Mouse (Mus musculus) forebrain, embryonic 14.5 days (tissue): ENCODE measurements around the gene Rora. TPM values are rescaled to one million over a fixed set of nuclear protein-coding genes. Genes with fewer than 3 reads are reported as not detected.

ENCODE experiments used
- ATAC-seq: fragments of 200-750 bp; cut with Nextera tagmentation; 2 replicates; pipeline ENCODE4 v1.8.0; 2017; ENCODE audit warnings: mild to moderate bottlenecking, moderate library complexity
- DNase-seq: peaks from one replicate; pipeline ENCODE4 v3.0.0-alpha.2; 2015; ENCODE audit warnings: low spot score
- H3K27ac ChIP-seq: fragments of 300-500 bp; sonication (generic); 2 replicates; pipeline ENCODE4 v1.5.1; 2014; ENCODE audit warnings: low read depth, mild to moderate bottlenecking, control low read depth, low read length, moderate library complexity
- H3K27me3 ChIP-seq: fragments of 300-500 bp; sonication (generic); replicated peaks from 2 replicates; pipeline ENCODE4 v1.6.1; 2014; ENCODE audit warnings: low read length, control low read depth, mixed read lengths; ENCODE audit not compliant: control insufficient read depth, insufficient read depth
- H3K36me3 ChIP-seq: fragments of 300-500 bp; sonication (generic); 2 replicates; pipeline ENCODE4 v1.6.1; 2014; ENCODE audit warnings: low read length, control low read depth; ENCODE audit not compliant: control insufficient read depth, insufficient read depth
- H3K4me1 ChIP-seq: fragments of 300-500 bp; sonication (generic); 2 replicates; pipeline ENCODE4 v1.6.1; 2014; ENCODE audit warnings: antibody characterized with exemption, low read length, control low read depth; ENCODE audit not compliant: control insufficient read depth, insufficient read depth
- H3K4me2 ChIP-seq: fragments of 300-500 bp; sonication (generic); 2 replicates; pipeline ENCODE4 v1.6.1; 2014; ENCODE audit warnings: mild to moderate bottlenecking, control low read depth, low read length
- H3K4me3 ChIP-seq: fragments of 300-500 bp; sonication (generic); 2 replicates; pipeline ENCODE4 v1.5.1; 2014; ENCODE audit warnings: low read depth, low read length, control low read depth
- H3K9ac ChIP-seq: fragments of 300-500 bp; sonication (generic); 2 replicates; pipeline ENCODE4 v1.6.1; 2014; ENCODE audit warnings: mild to moderate bottlenecking, low read length, control low read depth, moderate library complexity
- H3K9me3 ChIP-seq: fragments of 300-500 bp; sonication (generic); replicated peaks from 2 replicates; pipeline ENCODE4 v1.6.1; 2016; ENCODE audit warnings: low read length, control low read depth, mixed read lengths; ENCODE audit not compliant: control insufficient read depth
- WGBS: fragments of 180-500 bp; shearing (Covaris S2); extraction: QIAGEN DNeasy Blood & Tissue Kit; methylation state at CpG from one replicate; pipeline ENCODE4 v1.1.7; 2014; 5-methylcytosine and 5-hydroxymethylcytosine counted together
- polyA plus RNA-seq: library from polyadenylated mRNA; unstranded; fragments of >200 nt; fragmentation: Nextera tagmentation; extraction: Ambion mirVana; gene quantifications from 2 replicates; pipeline ENCODE4 v1.2.1, GENCODE M21; 2014

The Rora gene
- polyA plus RNA-seq, 1 experiment from 2014 or later = 15.2 TPM

- no peak overlapping the region for H3K9ac ChIP-seq
- no peak for ATAC-seq
- no peak overlapping the region for H3K4me2 ChIP-seq
- H3K9me3 ChIP-seq = no peaks in the 10 kb centered on the region
- no peaks in the 10 kb centered on the region for H3K27me3 ChIP-seq
- H3K36me3 ChIP-seq = no peaks in the 10 kb centered on the region
- no peak overlapping the region for H3K4me3 ChIP-seq
- H3K4me1 ChIP-seq = no peaks in the 10 kb centered on the region
- no peak for DNase-seq
- no peak overlapping the region for H3K27ac ChIP-seq
- 86% methylated on average over 6 of the region's 6 CpGs for WGBS
These were observed 520.5 kb downstream of the Rora start for GRCm38 (mm10) chr9:69174061-69174460.

- no peak overlapping the region for H3K4me2 ChIP-seq
- H3K27me3 ChIP-seq = no peaks in the 10 kb centered on the region
- H3K9me3 ChIP-seq = no peaks in the 10 kb centered on the region
- WGBS = 80% methylated on average over 10 of the region's 10 CpGs
- no peak overlapping the region for H3K4me3 ChIP-seq
- H3K36me3 ChIP-seq = no peaks in the 10 kb centered on the region
- no peaks in the 10 kb centered on the region for H3K4me1 ChIP-seq
- no peak overlapping the region for H3K9ac ChIP-seq
- no peak overlapping the region for H3K27ac ChIP-seq
- ATAC-seq = no peak
- DNase-seq = no peak
These were observed 521.0 kb downstream of the Rora start for GRCm38 (mm10) chr9:69174527-69175116.

GRCm38 (mm10) chr9:69176988-69177387, 523.4 kb downstream of the Rora start:
- Histone ChIP-seq H3K27ac (no peak overlapping the region), H3K9me3 (no peaks in the 10 kb centered on the region), H3K9ac (no peak overlapping the region), H3K4me1 (no peaks in the 10 kb centered on the region), H3K27me3 (no peaks in the 10 kb centered on the region), H3K4me2 (no peak overlapping the region), H3K4me3 (no peak overlapping the region), H3K36me3 (no peaks in the 10 kb centered on the region)
- 93% methylated on average over 3 of the region's 3 CpGs for WGBS
- ATAC-seq (no peak), DNase-seq (no peak)

GRCm38 (mm10) chr9:69179224-69179623, 525.6 kb downstream of the Rora start:
- H3K9me3 ChIP-seq = no peaks in the 10 kb centered on the region
- DNase-seq = no peak
- H3K36me3 ChIP-seq = no peaks in the 10 kb centered on the region
- no peaks in the 10 kb centered on the region for H3K4me1 ChIP-seq
- no peak overlapping the region for H3K4me3 ChIP-seq
- H3K4me2 ChIP-seq = no peak overlapping the region
- no peak for ATAC-seq
- H3K27me3 ChIP-seq = no peaks in the 10 kb centered on the region
- H3K27ac ChIP-seq = no peak overlapping the region
- H3K9ac ChIP-seq = no peak overlapping the region
- 96% methylated on average over 8 of the region's 8 CpGs for WGBS

- 25% methylated on average over 3 of the region's 3 CpGs for WGBS
- H3K27ac ChIP-seq = no peak overlapping the region
- no peaks in the 10 kb centered on the region for H3K27me3 ChIP-seq
- no peak for ATAC-seq
- no peaks in the 10 kb centered on the region for H3K4me1 ChIP-seq
- H3K4me2 ChIP-seq = no peak overlapping the region
- no peak overlapping the region for H3K4me3 ChIP-seq
- H3K9ac ChIP-seq = no peak overlapping the region
- no peaks in the 10 kb centered on the region for H3K36me3 ChIP-seq
- DNase-seq = no peak
- no peaks in the 10 kb centered on the region for H3K9me3 ChIP-seq
These were observed 527.4 kb downstream of the Rora start for GRCm38 (mm10) chr9:69180961-69181360.

GRCm38 (mm10) chr9:69181411-69181810, 527.8 kb downstream of the Rora start:
- no peak for DNase-seq
- no peak overlapping the region for H3K27ac ChIP-seq
- no peak for ATAC-seq

GRCm38 (mm10) chr9:69183888-69184287, 530.3 kb downstream of the Rora start:
- H3K4me3 ChIP-seq = no peak overlapping the region
- no peak overlapping the region for H3K27ac ChIP-seq
- DNase-seq (no peak), ATAC-seq (no peak)
- H3K4me1 ChIP-seq = no peaks in the 10 kb centered on the region
- H3K9ac ChIP-seq = no peak overlapping the region
- H3K36me3 ChIP-seq = no peaks in the 10 kb centered on the region
- WGBS = 78% methylated on average over 4 of the region's 4 CpGs
- no peaks in the 10 kb centered on the region for H3K9me3 ChIP-seq
- no peak overlapping the region for H3K4me2 ChIP-seq
- no peaks in the 10 kb centered on the region for H3K27me3 ChIP-seq

More at GRCm38 (mm10) chr9:69181411-69181810, 527.8 kb downstream of the Rora start:
- Histone ChIP-seq H3K27me3 (no peaks in the 10 kb centered on the region), H3K9me3 (no peaks in the 10 kb centered on the region), H3K4me1 (no peaks in the 10 kb centered on the region), H3K36me3 (no peaks in the 10 kb centered on the region), H3K4me3 (no peak overlapping the region), H3K4me2 (no peak overlapping the region), H3K9ac (no peak overlapping the region)

- H3K9me3 ChIP-seq = no peaks in the 10 kb centered on the region
- H3K9ac ChIP-seq = no peak overlapping the region
- no peak for ATAC-seq
- no peaks in the 10 kb centered on the region for H3K27me3 ChIP-seq
- 50% methylated on average over 1 of the region's 1 CpGs for WGBS
- H3K4me3 ChIP-seq = no peak overlapping the region
- H3K4me2 ChIP-seq = no peak overlapping the region
- no peak for DNase-seq
- no peaks in the 10 kb centered on the region for H3K4me1 ChIP-seq
- no peak overlapping the region for H3K27ac ChIP-seq
- H3K36me3 ChIP-seq = no peaks in the 10 kb centered on the region
These were observed 537.1 kb downstream of the Rora start for GRCm38 (mm10) chr9:69190726-69191125.

GRCm38 (mm10) chr9:69192446-69192845, 538.9 kb downstream of the Rora start:
- no peak overlapping the region for H3K9ac ChIP-seq
- H3K4me1 ChIP-seq = no peaks in the 10 kb centered on the region
- WGBS = 91% methylated on average over 8 of the region's 8 CpGs
- H3K27me3 ChIP-seq = no peaks in the 10 kb centered on the region
- DNase-seq (no peak), ATAC-seq (no peak)
- H3K27ac ChIP-seq = no peak overlapping the region
- H3K9me3 ChIP-seq = no peaks in the 10 kb centered on the region
- no peaks in the 10 kb centered on the region for H3K36me3 ChIP-seq
- no peak overlapping the region for H3K4me2 ChIP-seq
- no peak overlapping the region for H3K4me3 ChIP-seq
